Mouse (Mus musculus) liver, postnatal 0 days (tissue): ENCODE measurements around the gene Mthfd1. TPM values are rescaled to one million over a fixed set of nuclear protein-coding genes. Genes with fewer than 3 reads are reported as not detected.
"Not testable (repeated sequence)": the region's sequence is repeated elsewhere in the genome, so short reads cannot be mapped to it uniquely, and the experiment has no call there.

Experiments
- ATAC-seq: fragments of 200-750 bp; cut with Nextera tagmentation; 2 replicates; pipeline ENCODE4 v1.8.0; 2017; ENCODE audit warnings: mild to moderate bottlenecking, moderate library complexity
- DNase-seq: peaks from one replicate; pipeline ENCODE4 v3.0.0-alpha.2; 2016
- H3K27ac ChIP-seq: fragments of 300-500 bp; sonication (generic); 2 replicates; pipeline ENCODE4 v1.5.1; 2014; ENCODE audit warnings: antibody characterized with exemption, moderate library complexity, mild to moderate bottlenecking, low read depth
- H3K27me3 ChIP-seq: fragments of 300-500 bp; sonication (generic); 2 replicates; pipeline ENCODE4 v1.6.1; 2014; ENCODE audit warnings: low read length, control low read depth, mixed read lengths; ENCODE audit not compliant: insufficient read depth
- H3K36me3 ChIP-seq: fragments of 300-500 bp; sonication (generic); replicated peaks from 2 replicates; pipeline ENCODE4 v1.6.1; 2014; ENCODE audit warnings: mild to moderate bottlenecking, control low read depth, low read length, moderate library complexity, mixed read lengths; ENCODE audit not compliant: insufficient read depth
- H3K4me1 ChIP-seq: fragments of 300-500 bp; sonication (generic); 2 replicates; pipeline ENCODE4 v1.6.1; 2014; ENCODE audit warnings: antibody characterized with exemption, mild to moderate bottlenecking, control low read depth; ENCODE audit not compliant: insufficient read depth
- H3K4me2 ChIP-seq: fragments of 300-500 bp; sonication (generic); 2 replicates; pipeline ENCODE4 v1.6.1; 2014; ENCODE audit warnings: low read depth, mild to moderate bottlenecking, low read length, moderate library complexity, mixed read lengths
- H3K4me3 ChIP-seq: fragments of 300-500 bp; sonication (generic); 2 replicates; pipeline ENCODE4 v1.5.1; 2014; ENCODE audit warnings: low read depth, low read length
- H3K9ac ChIP-seq: fragments of 300-500 bp; sonication (generic); replicated peaks from 2 replicates; pipeline ENCODE4 v1.6.1; 2014; ENCODE audit warnings: mild to moderate bottlenecking, moderate library complexity
- H3K9me3 ChIP-seq: fragments of 300-500 bp; sonication (generic); 2 replicates; pipeline ENCODE4 v1.6.1; 2016; ENCODE audit warnings: mild to moderate bottlenecking, control low read depth, low read length, mixed read lengths
- CTCF ChIP-seq: sonication (generic); IDR thresholded peaks from 2 replicates; pipeline ENCODE4 v1.5.1; 2016; ENCODE audit warnings: antibody characterized with exemption, low read depth
- EP300 ChIP-seq: IDR thresholded peaks from 2 replicates; pipeline ENCODE4 v1.6.1; 2016; ENCODE audit warnings: antibody characterized with exemption, low read depth, mild to moderate bottlenecking
- WGBS: fragments of 180-500 bp; shearing (Covaris S2); extraction: QIAGEN DNeasy Blood & Tissue Kit; methylation state at CpG from one replicate; pipeline ENCODE4 v1.1.7; 2014; ENCODE audit not compliant: insufficient replicate concordance; 5-methylcytosine and 5-hydroxymethylcytosine counted together
- polyA plus RNA-seq: library from polyadenylated mRNA; unstranded; fragments of >200 nt; fragmentation: Nextera tagmentation; extraction: Ambion mirVana; gene quantifications from 2 replicates; pipeline ENCODE4 v1.2.1, GENCODE M21; 2015

Gene Mthfd1
- 62.6 and 63.0 TPM in 2 replicates for polyA plus RNA-seq

DNA sequence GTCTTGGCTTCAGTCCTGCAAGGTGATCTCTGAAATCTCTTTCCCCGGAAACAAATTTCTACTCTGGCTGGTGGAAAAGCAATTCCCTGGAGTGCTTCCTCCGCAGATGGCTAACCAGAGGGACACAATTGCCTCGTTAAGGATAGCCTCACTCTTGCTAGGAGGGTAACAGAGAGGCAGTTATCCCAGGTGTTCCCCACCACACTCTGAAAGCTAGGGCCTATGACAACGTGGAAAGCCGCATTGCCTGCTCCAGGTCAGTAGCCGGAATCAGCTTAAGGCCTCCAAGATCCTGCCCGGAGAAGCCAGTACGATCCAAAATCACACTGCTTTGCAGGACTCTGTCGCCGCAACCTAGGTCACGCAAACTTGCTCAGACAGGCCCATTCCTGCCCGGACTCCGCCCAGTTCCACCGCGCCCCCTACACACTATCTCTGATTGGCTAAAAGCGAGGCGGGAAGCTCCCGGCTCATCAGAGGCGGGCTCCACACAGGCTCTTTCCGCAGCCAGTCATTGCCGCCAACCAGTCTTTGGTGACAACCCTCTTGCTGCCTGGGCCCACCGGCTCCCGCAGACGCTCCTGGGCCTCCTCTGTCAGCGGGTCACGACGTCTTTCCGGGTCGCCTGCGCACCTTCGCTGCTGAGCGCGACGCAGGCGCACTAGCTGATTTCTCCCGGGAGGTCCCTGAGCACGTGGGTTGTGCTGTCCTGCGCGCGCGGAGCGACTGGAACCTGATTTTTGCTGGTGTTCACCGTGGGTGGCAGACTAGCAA lies at the start of gene Mthfd1:
TSS of gene Mthfd1 (plus strand) at position 574 of the 774 bp plus-strand sequence.
- Histone ChIP-seq H3K36me3 (no peaks in the 10 kb centered on the region), H3K9me3 (no peaks in the 10 kb centered on the region), H3K4me2 (peak within 1 kb of the TSS; percentile 96), H3K4me3 (peak within 1 kb of the TSS; percentile 70), H3K4me1 (peaks cover 15% of the 10 kb centered on the region; the same call in 1 of the 2 replicates), H3K9ac (peak within 1 kb of the TSS; percentile 72), H3K27ac (peak within 1 kb of the TSS; percentile 94), H3K27me3 (no peaks in the 10 kb centered on the region)
- DNase-seq (peak; percentile 95), ATAC-seq (peak; percentile 98)
- WGBS = 2% methylated on average over 43 of the region's 43 CpGs
- no peak for TF ChIP-seq CTCF
- peak; percentile 88 for TF ChIP-seq EP300

DNA sequence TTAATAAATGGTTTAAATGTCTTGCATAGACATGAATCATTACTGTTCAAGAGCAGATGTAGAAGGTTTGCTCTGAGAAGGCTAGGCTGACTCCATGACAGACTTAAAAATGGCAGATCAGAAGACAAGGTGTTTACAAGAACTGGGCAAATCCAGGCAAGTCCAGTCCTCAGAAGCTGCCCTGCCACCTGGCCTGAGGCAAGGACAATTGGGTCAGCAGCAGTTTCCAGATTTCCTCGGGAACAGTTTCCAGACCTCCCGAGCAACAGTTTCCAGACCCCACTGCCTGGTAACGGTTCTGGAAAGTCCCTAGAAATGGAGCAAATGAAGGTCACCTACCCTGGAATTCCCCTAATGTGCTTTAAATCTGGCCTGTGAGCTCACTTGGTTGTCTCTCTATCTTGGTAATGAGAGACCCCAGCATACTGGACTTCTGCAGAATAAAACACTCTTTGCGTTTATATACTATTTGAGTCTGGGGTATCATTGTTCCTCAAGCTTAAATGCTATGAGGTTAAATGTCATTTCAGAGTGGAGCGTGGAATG lies 45.6 kb upstream of the Mthfd1 start:
- TF ChIP-seq CTCF = no peak
- no peak for TF ChIP-seq EP300
- H3K27me3 ChIP-seq = no peaks in the 10 kb centered on the region

GRCm38 (mm10) chr12:76215121-76215520 lies 40.0 kb upstream of the Mthfd1 start:
- 43% methylated on average over 5 of the region's 5 CpGs for WGBS

More for the DNA sequence above, 45.6 kb upstream of the Mthfd1 start:
- ATAC-seq = no peak
- Histone ChIP-seq H3K4me3 (no peak overlapping the region), H3K4me1 (no peaks in the 10 kb centered on the region), H3K36me3 (no peaks in the 10 kb centered on the region), H3K27ac (no peak overlapping the region), H3K9ac (no peak overlapping the region), H3K4me2 (no peak overlapping the region), H3K9me3 (no peaks in the 10 kb centered on the region)
- 87% methylated on average over 5 of the region's 5 CpGs for WGBS
- DNase-seq = no peak

DNA sequence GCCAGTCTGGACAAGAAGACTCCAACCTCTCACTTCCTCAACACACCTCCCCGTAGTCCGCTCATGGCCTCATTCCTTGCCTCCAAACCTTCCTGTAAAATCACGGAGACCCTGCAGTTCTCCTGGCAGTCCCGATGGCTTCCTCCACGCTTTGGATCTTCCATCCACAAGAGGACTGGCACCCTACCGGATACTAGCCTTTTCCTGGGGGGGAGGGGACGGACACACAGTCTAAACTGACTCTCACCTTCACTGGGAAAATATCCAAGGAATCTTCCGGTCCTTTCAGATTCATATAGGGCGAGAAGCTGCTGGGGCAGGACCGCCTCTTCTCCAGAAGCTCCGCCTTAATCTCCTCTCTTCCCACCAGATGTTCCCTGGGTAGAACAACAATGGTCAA lies 38.4 kb upstream of the Mthfd1 start:
- Histone ChIP-seq H3K4me1 (no peaks in the 10 kb centered on the region), H3K27ac (no peak overlapping the region), H3K27me3 (no peaks in the 10 kb centered on the region), H3K4me2 (no peak overlapping the region), H3K36me3 (no peaks in the 10 kb centered on the region), H3K9me3 (no peaks in the 10 kb centered on the region), H3K9ac (no peak overlapping the region), H3K4me3 (no peak overlapping the region)
- DNase-seq (no peak), ATAC-seq (no peak)
- WGBS = 72% methylated on average over 11 of the region's 11 CpGs
- TF ChIP-seq EP300 (no peak), CTCF (no peak)

More at GRCm38 (mm10) chr12:76215121-76215520, 40.0 kb upstream of the Mthfd1 start:
- no peak for TF ChIP-seq CTCF
- TF ChIP-seq EP300 = no peak
- DNase-seq (no peak), ATAC-seq (no peak)
- H3K9ac ChIP-seq = no peak overlapping the region
- no peak overlapping the region for H3K4me3 ChIP-seq
- H3K36me3 ChIP-seq = no peaks in the 10 kb centered on the region
- no peaks in the 10 kb centered on the region for H3K4me1 ChIP-seq
- no peaks in the 10 kb centered on the region for H3K27me3 ChIP-seq
- H3K4me2 ChIP-seq = no peak overlapping the region
- no peak overlapping the region for H3K27ac ChIP-seq
- H3K9me3 ChIP-seq = no peaks in the 10 kb centered on the region

DNA sequence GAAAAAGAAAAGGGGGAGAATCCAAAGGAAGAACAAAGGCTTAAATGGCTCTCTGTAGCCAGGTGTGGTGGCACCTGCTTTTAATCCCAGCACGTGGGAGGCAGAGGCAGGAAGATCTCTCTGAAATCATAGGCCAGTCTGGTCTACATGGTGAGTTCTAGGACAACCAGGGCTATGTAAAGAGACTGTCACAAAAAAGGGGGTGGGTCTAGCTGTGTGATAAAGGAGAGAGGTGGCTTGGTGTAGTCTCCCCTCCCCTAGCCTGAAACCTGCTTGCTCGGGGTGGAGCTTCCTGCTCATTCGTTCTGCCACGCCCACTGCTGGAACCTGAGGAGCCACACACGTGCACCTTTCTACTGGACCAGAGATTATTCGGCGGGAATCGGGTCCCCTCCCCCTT lies 33.0 kb upstream of the Mthfd1 start:
- H3K27me3 ChIP-seq, H3K4me3 ChIP-seq, DNase-seq, H3K36me3 ChIP-seq, ATAC-seq, H3K4me2 ChIP-seq, H3K9me3 ChIP-seq, H3K4me1 ChIP-seq, H3K27ac ChIP-seq, H3K9ac ChIP-seq: not testable (repeated sequence)
- 50% methylated on average over 1 of the region's 8 CpGs for WGBS

DNA sequence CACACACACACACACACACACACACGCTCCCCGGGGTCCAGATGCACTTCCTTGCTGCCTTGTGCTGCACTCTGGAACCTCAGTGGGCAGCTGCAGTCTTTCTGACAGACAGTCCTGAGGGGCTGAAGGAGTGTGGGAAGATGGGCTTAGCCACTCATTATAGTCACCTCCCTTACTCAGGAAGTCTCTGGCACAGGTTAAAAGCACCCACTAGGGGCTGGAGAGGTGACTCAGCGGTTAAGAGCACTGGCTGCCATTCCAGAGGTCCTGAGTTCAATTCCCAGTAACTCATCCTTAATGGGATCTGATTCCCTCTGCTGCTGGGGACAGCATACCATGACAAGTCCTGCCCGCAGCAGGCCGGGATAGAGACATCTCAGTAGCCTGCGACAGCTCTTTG lies 24.5 kb upstream of the Mthfd1 start:
- no peak for ATAC-seq
- DNase-seq = no peak
- no peak overlapping the region for H3K4me3 ChIP-seq
- H3K27me3 ChIP-seq = no peaks in the 10 kb centered on the region
- no peaks in the 10 kb centered on the region for H3K9me3 ChIP-seq
- 90% methylated on average over 6 of the region's 6 CpGs for WGBS
- no peaks in the 10 kb centered on the region for H3K36me3 ChIP-seq
- H3K4me2 ChIP-seq = no peak overlapping the region
- no peak overlapping the region for H3K9ac ChIP-seq
- no peak overlapping the region for H3K27ac ChIP-seq
- TF ChIP-seq CTCF = no peak
- no peak for TF ChIP-seq EP300
- H3K4me1 ChIP-seq = no peaks in the 10 kb centered on the region
